Mouse (Mus musculus) ovary, postnatal 14 days (tissue): ENCODE results near the gene Alg3.

Experiments
- DNase-seq: peaks from one replicate; pipeline ENCODE4 v3.0.0; 2022; ENCODE audit warnings: low spot score

The Alg3 gene

DNA sequence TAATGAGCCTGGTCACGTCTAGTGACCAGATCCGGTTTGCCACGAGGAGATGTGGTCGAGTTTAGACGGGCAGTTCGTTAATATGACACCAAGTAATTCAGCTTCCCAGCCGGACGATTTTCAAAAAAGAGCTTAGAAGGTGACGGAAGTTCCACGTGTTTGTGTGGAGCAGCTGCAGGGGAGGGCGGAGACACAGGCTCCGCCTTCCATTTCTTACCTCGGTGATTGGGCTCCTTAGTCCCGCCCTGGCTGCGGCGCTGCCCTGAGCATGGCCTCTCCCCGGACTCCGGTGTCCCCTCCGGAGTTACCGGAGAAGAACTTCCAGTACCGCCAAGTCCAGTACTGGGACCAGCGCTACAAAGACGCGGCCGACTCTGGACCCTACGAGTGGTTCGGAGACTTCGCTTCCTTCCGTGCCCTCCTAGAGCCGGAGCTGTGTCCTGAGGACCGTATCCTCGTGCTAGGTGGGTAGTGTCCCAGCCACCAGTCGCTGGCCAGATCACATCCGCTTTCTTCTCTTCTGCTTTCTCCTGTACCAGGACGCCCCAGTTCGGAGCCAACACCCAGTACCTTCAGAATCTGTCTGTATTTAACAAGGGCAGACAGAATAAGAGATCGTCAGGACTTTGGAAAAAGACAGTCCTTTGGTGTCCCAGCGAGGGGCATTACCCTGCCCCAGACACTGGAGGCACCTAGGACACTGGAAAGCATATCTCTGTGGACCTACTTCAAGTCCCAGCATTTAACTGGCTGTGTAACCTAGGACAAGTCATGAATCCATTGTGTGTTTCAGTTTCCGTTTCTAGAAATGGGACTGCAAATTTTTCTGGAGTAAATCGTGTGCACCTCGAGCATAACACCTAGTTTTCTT is at the start of gene Alg3, which contains the start of the genes Eef1akmt4 and Gm49333:
Gene Alg3, minus strand, starts transcription at position 379 of the 871 bp plus-strand sequence.
Gene Eef1akmt4, plus strand, starts transcription at position 237 of the 871 bp plus-strand sequence.
Gene Gm49333, plus strand, starts transcription at position 254 of the 871 bp plus-strand sequence.
- DNase-seq: peak; percentile 71

DNA sequence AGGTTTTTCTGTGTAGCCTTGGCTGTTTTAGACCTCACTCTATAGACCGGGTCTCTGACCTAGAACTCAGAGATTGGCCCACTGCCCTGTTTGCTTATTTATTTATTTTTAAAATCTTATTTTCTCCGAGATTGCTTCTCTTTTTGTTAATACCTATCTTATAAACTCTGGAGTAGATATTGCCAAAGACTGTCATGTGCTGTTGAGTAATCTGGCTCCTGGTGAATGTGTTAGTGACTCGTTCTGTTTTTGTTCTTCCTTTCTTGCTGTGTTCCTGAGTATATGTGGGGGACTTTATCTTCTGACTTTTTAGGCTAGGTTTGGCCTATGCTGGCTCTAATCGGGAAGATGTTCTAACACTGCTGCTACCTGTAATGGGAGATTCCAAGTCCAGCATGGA is 46.1 kb upstream of the Alg3 start:
- DNase-seq: no peak

DNA sequence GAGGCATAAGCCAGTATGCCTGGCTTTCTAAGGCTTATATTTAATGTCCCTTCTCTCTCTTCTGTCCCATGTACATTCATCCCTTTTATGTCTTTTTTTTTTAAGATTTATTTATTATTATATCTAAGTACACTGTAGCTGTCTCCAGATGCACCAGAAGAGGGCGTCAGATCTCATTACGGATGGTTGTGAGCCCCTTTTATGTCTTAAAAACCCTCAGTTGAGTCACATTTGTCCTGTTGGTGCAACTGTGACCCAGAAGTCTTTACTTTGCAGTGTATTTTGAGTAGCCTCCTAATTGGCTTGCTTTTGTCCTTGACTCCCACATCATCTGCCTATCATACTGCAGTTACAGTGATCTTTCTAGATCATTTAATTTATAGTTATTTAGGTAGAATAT is 41.8 kb upstream of the Alg3 start:
- DNase-seq: no peak

DNA sequence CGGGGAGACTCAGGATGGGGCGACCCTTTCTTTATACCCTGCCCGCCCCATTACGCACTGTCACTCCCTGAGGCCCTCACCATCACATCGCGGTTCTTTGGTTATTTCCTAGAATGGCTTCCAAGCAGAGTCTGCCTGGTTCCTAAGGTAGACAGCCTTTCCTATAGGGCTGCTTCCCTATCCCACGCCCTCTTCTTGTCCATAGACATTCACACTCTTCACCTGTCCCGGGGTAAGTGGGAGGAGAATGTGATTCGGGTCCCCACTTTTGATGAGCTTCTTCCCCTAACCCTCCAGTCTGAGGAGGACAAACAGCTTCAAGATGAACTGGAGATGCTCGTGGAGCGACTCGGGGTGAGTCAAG is 40.4 kb upstream of the Alg3 start:
- no peak for DNase-seq

DNA sequence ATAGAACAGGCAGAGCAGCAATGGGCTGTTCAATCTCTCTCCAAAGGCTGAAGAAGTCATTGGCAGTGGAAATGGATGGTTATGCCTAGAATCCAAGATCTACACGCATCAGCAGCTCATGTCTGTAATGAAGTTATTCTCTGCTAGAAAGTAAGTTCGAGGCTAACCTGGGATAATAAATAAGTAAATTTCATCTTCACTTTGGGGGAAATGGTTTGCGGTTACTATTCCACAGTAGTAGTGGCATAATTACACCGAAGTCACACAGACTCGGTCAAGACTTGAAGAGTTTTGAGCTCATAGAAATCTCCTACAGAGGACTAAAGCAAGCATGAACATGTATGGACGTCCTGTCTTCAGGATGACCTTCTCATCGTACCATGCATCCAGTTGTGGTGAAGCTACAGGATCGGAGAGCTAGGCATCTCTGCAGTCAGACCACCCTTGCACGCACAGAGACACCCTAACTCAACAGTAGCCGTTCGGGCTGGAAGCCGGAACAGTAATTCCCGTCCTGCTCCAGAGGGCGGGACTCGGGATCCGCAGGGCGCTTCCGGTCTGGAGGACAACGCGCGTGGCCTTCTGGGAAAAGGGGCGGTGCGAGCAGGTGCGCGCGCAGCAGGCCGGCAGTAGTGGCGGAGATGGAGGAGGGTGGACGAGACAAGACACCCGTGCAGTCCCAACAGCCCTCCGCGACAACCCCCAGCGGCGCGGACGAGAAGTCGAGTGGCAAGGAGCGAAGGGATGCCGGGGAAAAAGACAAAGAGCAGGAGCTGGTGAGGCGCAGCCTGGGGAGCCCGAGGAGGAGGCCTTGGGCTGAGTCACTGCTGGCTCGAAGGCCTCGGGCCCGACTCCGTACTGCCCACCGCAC is 39.8 kb upstream of the Alg3 start, which contains the start of gene Psmd2:
Gene Psmd2, plus strand, starts transcription at position 577 of the 871 bp plus-strand sequence.
- peak; percentile 97 for DNase-seq

DNA sequence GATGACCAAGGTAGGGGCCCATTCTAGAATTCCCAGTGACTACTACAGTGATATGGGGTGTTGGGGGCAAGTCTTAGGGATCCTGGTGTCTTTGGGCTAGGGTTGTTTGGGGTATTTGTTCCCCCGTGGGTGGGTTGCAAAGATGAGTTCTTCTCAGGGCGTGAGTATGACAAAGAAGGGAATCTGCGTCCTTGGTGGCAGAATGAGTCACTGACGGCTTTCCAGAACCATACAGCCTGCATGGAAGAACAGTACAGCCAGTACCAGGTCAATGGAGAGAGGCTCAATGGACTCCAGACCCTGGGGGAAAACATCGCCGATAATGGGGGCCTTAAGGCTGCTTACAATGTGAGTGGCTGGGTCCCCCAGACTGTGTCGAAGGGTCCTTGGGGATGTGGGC is 32.4 kb upstream of the Alg3 start:
- no peak for DNase-seq

DNA sequence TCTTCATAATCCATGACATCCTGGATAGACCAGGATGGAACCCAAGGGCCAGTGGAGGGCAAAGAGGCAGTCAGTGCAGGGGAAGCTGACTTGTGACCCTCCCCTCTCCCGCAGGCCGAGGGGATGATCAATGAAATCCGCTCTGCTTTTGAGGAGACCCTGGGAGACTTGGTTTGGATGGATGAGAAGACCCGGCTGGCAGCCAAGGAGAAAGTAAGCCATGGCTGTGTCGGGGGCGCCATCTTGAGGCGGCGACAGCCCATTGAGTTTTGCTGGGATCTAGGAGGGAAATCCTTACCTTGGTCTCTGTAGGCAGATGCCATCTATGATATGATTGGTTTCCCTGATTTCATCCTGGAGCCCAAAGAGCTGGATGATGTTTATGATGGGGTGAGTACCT is 30.6 kb upstream of the Alg3 start:
- DNase-seq: peak; percentile 58

DNA sequence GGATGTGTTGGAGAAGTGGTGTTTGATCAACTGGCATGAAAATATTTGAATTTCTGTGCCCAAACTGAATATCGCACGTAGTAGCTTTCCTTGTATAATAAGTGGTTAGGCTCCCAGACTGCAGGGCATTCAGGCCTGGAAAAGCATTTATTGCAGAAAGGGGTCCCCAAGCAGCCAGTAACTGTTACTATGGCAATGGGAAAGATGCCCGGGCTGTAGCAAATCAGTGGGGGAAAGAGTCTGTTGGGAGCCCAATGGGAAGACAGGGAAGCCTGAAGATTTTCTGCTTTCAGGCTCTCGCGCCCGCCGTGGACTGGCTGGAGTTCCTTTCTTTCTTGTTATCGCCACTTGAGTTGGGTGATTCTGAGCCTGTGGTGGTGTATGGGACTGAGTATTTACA is 26.8 kb upstream of the Alg3 start:
- no peak for DNase-seq

- no peak for DNase-seq
These were observed 25.9 kb upstream of the Alg3 start for GRCm38 (mm10) chr16:20637410-20637809.

DNA sequence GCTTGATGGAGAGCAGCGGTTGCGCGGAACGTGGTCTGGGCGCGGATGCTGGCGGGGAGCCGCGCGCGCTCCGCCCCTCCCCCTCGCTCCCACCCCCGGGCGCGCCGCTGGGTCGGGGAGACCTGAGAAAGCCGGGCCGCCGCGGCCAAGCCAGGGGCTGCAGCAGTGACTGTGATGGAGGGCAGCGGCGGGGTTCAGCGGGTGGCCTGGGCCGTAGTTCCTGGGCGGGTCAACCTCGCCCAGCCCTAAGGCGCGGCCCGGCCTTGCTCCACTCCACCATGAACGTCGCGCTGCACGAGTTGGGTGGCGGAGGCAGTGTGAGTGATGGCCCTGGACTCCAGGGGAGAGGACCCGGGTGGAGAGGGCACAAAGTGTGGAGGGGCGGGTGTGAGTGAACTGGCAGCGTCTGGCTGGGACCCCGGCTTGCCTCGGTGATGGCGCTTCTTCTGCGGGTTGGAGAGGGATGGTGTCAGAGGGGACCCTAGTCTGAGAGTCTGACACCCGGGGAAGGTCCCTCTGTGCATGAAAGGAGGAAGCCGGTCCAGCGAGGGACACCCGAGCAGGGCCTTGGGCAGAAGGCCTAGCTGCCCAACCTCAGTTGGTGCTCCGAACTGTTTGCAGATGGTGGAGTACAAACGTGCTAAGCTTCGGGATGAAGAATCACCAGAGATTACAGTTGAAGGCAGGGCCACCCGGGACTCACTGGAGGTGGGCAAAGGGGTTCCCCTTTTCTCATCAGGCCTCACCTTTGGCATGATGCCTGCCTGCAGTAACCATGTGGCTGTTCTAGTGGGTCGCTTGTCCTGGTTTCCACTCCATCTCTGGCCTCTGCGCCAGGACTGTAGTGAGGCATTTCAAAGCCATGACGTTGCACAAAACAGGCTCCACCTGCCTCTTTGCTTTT is 18.4 kb upstream of the Alg3 start, which contains the start of gene Ece2:
Gene Ece2, plus strand, starts transcription at position 98 of the 904 bp plus-strand sequence.
- DNase-seq: no peak

GRCm38 (mm10) chr16:20628871-20629391 is 17.4 kb upstream of the Alg3 start:
- no peak for DNase-seq

GRCm38 (mm10) chr16:20623211-20623610 is 11.7 kb upstream of the Alg3 start:
- DNase-seq: no peak

- DNase-seq: peak; percentile 15
These were observed 10.6 kb upstream of the Alg3 start for GRCm38 (mm10) chr16:20621991-20622685.

DNA sequence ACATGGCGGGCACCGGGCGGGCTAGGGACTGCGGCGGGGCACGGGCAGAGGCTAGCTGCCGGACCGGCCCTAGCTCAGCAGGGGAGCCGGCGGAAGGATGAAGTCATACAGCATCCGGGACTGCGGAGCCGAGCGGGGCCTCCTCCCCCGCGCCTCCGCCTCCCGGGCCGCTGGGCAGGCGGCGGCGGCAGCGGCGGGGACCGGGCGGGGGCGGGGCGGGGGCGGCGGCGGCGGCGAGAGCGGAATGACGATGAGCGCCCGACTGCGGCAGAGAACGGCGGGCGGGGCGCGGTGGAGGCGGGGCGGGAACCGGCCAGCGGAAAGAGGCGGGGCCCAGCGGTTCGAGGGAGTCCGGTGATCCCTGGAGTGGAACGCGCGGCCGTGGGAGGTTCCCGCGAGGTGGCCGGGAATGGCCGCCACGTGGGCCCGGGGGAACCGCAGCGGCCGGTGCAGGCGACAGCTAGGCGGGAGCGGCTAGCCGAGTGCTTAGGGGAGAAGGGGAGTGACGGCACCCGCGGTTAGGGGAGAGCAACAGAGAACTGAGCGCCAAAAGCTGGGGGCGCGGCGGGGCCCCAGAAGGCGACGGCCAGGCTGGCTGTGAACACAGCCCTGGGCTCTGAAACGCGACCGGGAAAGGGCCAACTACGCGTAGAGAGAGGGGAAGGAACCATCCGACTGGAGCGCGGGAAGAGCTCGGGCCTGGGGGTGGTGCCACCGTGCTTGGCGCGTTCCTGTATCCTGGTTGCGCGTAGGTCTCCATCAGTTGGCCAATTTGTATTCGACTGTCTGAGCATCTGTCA is 9.9 kb upstream of the Alg3 start, which contains the start of gene Camk2n2:
Gene Camk2n2, minus strand, starts transcription at position 97 of the 800 bp plus-strand sequence.
- DNase-seq: peak; percentile 16

- no peak for DNase-seq
These were observed 9.2 kb upstream of the Alg3 start for GRCm38 (mm10) chr16:20620751-20621190.

DNA sequence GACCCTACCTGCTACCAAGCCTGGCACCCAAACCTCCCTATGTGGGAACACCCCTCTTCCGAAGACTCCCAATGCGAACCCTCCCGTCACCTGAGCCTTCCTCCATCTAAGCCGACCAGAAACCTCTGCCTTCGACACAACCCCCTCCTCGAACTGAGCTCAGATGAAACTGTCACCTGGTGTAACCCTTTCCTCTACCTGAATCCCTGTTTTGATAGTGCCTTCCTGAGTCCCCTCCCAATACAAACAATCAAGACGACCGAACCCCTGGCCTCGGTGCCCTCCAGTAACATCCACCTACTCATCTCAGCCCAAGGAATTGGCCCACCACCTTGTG is 8.8 kb upstream of the Alg3 start:
- DNase-seq: no peak

GRCm38 (mm10) chr16:20619541-20620398 is 8.2 kb upstream of the Alg3 start:
- peak; percentile 21 for DNase-seq

DNA sequence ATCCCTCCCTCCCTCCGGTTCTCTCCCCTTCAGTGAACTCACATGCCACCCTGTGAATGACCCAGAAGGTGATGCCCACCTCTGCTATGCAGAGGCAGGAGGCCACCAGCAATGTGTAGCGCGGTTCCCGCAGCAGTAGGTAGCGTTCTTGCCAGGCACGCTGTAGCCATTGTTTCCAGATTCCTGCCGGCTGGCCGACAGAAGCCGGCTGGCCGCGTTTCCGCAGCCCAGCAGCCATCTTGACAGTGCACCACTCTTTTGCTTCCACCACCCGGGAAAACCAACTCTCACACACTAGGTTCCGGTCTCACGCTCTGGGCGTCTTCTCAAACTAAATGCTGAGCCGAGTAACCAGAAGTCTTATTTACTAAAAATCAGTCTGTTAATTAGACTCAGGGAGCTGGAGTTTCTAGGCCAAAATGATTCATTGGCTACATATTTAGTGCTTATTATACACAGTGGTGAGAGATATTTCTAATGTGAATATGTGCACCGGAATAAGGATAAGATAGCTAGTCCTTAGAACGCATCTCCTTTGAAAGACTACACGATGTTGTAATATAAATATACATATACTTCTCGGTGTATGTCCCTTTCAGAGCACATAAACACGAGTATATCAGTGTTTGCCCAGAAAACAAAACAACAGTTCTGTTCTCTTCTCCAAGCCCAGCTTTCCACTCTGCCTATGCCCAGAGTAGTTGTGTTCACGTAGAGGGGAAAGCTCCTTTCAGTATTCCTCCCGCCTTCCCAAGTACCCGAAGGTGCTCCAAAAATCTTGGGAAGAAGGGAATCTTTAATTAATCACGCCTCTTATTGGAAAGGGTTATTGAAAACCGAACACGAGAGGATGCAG is 806 bp downstream of the Alg3 start:
- DNase-seq: peak; percentile 75
